Mouse (Mus musculus) G1E (cell line): ENCODE measurements around the gene Btd. TPM values are rescaled to one million over a fixed set of nuclear protein-coding genes. Genes with fewer than 3 reads are reported as not detected.

Source experiments
- ATAC-seq: 2 replicates; pipeline ENCODE4 v1.8.0; 2016; ENCODE audit warnings: mild to moderate bottlenecking; ENCODE audit not compliant: insufficient number of reproducible peaks, poor library complexity, low FRiP score, severe bottlenecking; ENCODE audit errors: extremely low read depth
- DNase-seq: peaks from one replicate; pipeline ENCODE4 v3.0.0; 2012; ENCODE audit warnings: low spot score
- H3K27me3 ChIP-seq: 2 replicates; pipeline ENCODE4 v1.6.1; 2012; ENCODE audit warnings: mild to moderate bottlenecking, low read length, inconsistent platforms; ENCODE audit not compliant: insufficient read depth
- H3K36me3 ChIP-seq: replicated peaks from 2 replicates; pipeline ENCODE3; 2012; ENCODE audit warnings: mild to moderate bottlenecking, inconsistent platforms
- H3K4me1 ChIP-seq: 2 replicates; pipeline ENCODE4 v1.6.1; 2012; ENCODE audit warnings: low read depth, low read length, inconsistent platforms, mixed read lengths; ENCODE audit not compliant: insufficient read depth
- H3K4me3 ChIP-seq: 2 replicates; pipeline ENCODE4 v1.5.1; 2012; ENCODE audit warnings: low read depth, mild to moderate bottlenecking, inconsistent platforms, low read length, moderate library complexity, mixed read lengths
- H3K9me3 ChIP-seq: replicated peaks from 2 replicates; pipeline ENCODE4 v1.6.1; 2012; ENCODE audit warnings: inconsistent platforms
- CTCF ChIP-seq: IDR thresholded peaks from 2 replicates; pipeline ENCODE4 v1.5.1; 2012; ENCODE audit warnings: low read depth, low read length, inconsistent platforms, mixed read lengths
- GATA1 ChIP-seq: IDR thresholded peaks from 2 replicates; pipeline ENCODE4 v1.6.1; 2012; ENCODE audit warnings: borderline replicate concordance, low read length, inconsistent platforms, mixed read lengths
- GATA2 ChIP-seq: IDR thresholded peaks from 2 replicates; pipeline ENCODE4 v1.6.1; 2012; ENCODE audit warnings: low read depth, low read length, inconsistent platforms, borderline replicate concordance
- POLR2AphosphoS5 ChIP-seq: IDR thresholded peaks from 2 replicates; pipeline ENCODE4 v1.6.1; 2012; ENCODE audit warnings: low read depth, low read length, inconsistent platforms; ENCODE audit not compliant: insufficient replicate concordance
- TAL1 ChIP-seq: conservative IDR thresholded peaks from 2 replicates; pipeline ENCODE4 v1.6.1; 2012; ENCODE audit warnings: low read depth, low read length, inconsistent platforms, mixed read lengths
- polyA plus RNA-seq: library from polyadenylated mRNA; stranded (reverse); fragments of >175 nt; gene quantifications from 2 replicates; pipeline ENCODE4 v1.2.3, GENCODE M21; 2012
- total RNA-seq, 2 experiments: library from RNA; stranded (forward) in 1 of 2; stranded (reverse) in 1 of 2; fragments of 200-1000 nt in 1 of 2; fragments of >200 nt in 1 of 2; fragmentation: Nextera tagmentation in 1 of 2; gene quantifications; 2 replicates each; pipeline ENCODE4 v1.2.3; 2014 to 2017

The Btd gene
- total and polyA plus RNA-seq, 3 experiments, result 4.2 to 17.1 (median 14.7) TPM

- Histone ChIP-seq H3K4me1 (peaks cover 53% of the 10 kb centered on the region), H3K9me3 (peaks cover 20% of the 10 kb centered on the region), H3K36me3 (peaks cover 26% of the 10 kb centered on the region), H3K4me3 (no peak overlapping the region), H3K27me3 (no peaks in the 10 kb centered on the region)
- DNase-seq (no peak), ATAC-seq (no peak)
- TF ChIP-seq GATA1 (no peak), CTCF (no peak), POLR2AphosphoS5 (no peak)
These were observed 11.8 kb downstream of the Btd start for GRCm38 (mm10) chr14:31652624-31653023.

GRCm38 (mm10) chr14:31653101-31653875 is 12.5 kb downstream of the Btd start:
- DNase-seq, result no peak
- H3K9me3 ChIP-seq, result peaks cover 20% of the 10 kb centered on the region
- peak; percentile 22 for ATAC-seq
- peaks cover 60% of the 10 kb centered on the region for H3K4me1 ChIP-seq
- no peaks in the 10 kb centered on the region for H3K27me3 ChIP-seq
- TF ChIP-seq POLR2AphosphoS5, result no peak
- peak; percentile 32 for TF ChIP-seq TAL1
- peaks cover 32% of the 10 kb centered on the region for H3K36me3 ChIP-seq
- H3K4me3 ChIP-seq, result peak overlapping the region; percentile 44; the same call in 1 of the 2 replicates

GRCm38 (mm10) chr14:31654816-31655215 is 14.0 kb downstream of the Btd start:
- Histone ChIP-seq H3K27me3 (no peaks in the 10 kb centered on the region), H3K36me3 (peaks cover 39% of the 10 kb centered on the region), H3K4me1 (peaks cover 70% of the 10 kb centered on the region), H3K9me3 (peaks cover 20% of the 10 kb centered on the region), H3K4me3 (no peak overlapping the region)
- TF ChIP-seq GATA1 (no peak), TAL1 (no peak), GATA2 (no peak), CTCF (no peak), POLR2AphosphoS5 (no peak)
- ATAC-seq, result no peak
- no peak for DNase-seq

GRCm38 (mm10) chr14:31655406-31655805 is 14.6 kb downstream of the Btd start:
- Histone ChIP-seq H3K36me3 (peaks cover 38% of the 10 kb centered on the region), H3K9me3 (peaks cover 19% of the 10 kb centered on the region), H3K27me3 (no peaks in the 10 kb centered on the region), H3K4me3 (no peak overlapping the region), H3K4me1 (peaks cover 74% of the 10 kb centered on the region)
- no peak for ATAC-seq
- no peak for DNase-seq
- no peak for TF ChIP-seq GATA2
- TF ChIP-seq POLR2AphosphoS5, result no peak
- no peak for TF ChIP-seq GATA1
- no peak for TF ChIP-seq TAL1
- TF ChIP-seq CTCF, result no peak

GRCm38 (mm10) chr14:31656386-31656785 is 15.6 kb downstream of the Btd start:
- ATAC-seq (no peak), DNase-seq (no peak)
- Histone ChIP-seq H3K4me3 (no peak overlapping the region), H3K27me3 (no peaks in the 10 kb centered on the region), H3K36me3 (peaks cover 34% of the 10 kb centered on the region), H3K9me3 (peaks cover 16% of the 10 kb centered on the region), H3K4me1 (peaks cover 74% of the 10 kb centered on the region)
- TF ChIP-seq POLR2AphosphoS5 (no peak), GATA2 (no peak), TAL1 (no peak), GATA1 (no peak), CTCF (no peak)

GRCm38 (mm10) chr14:31656857-31657645 is 16.2 kb downstream of the Btd start:
- peak; percentile 82; the same call in 1 of the 2 replicates for TF ChIP-seq CTCF
- no peak for TF ChIP-seq POLR2AphosphoS5
- TF ChIP-seq GATA1, result no peak
- Histone ChIP-seq H3K36me3 (peaks cover 38% of the 10 kb centered on the region), H3K9me3 (peaks cover 16% of the 10 kb centered on the region), H3K4me3 (no peak overlapping the region), H3K4me1 (peaks cover 73% of the 10 kb centered on the region), H3K27me3 (no peaks in the 10 kb centered on the region)
- DNase-seq (no peak), ATAC-seq (peak; percentile 28; the same call in 1 of the 2 replicates)
